Mouse (Mus musculus): ENCODE data around the gene En1. TPM values are rescaled to one million over a fixed set of nuclear protein-coding genes. Genes with fewer than 3 reads are reported as not detected.
A peak's percentile ranks its signal among the peaks of the same experiment; 100 is the strongest.

The En1 gene
- not detected for total RNA-seq (2021)

GRCm38 (mm10) chr1:120602031-120602730, at the start of gene En1:
TSS of gene En1 (plus strand) at chr1:120602418.
- intact Hi-C loops (cut with DNase I), result no loop called here

GRCm38 (mm10) chr1:120556926-120557846, 45.0 kb upstream of the En1 start:
- intact Hi-C loops (cut with DNase I), result no loop called here
- no peak for DNase-seq

More at GRCm38 (mm10) chr1:120602031-120602730, at the start of gene En1:
- no peak for DNase-seq

DNA sequence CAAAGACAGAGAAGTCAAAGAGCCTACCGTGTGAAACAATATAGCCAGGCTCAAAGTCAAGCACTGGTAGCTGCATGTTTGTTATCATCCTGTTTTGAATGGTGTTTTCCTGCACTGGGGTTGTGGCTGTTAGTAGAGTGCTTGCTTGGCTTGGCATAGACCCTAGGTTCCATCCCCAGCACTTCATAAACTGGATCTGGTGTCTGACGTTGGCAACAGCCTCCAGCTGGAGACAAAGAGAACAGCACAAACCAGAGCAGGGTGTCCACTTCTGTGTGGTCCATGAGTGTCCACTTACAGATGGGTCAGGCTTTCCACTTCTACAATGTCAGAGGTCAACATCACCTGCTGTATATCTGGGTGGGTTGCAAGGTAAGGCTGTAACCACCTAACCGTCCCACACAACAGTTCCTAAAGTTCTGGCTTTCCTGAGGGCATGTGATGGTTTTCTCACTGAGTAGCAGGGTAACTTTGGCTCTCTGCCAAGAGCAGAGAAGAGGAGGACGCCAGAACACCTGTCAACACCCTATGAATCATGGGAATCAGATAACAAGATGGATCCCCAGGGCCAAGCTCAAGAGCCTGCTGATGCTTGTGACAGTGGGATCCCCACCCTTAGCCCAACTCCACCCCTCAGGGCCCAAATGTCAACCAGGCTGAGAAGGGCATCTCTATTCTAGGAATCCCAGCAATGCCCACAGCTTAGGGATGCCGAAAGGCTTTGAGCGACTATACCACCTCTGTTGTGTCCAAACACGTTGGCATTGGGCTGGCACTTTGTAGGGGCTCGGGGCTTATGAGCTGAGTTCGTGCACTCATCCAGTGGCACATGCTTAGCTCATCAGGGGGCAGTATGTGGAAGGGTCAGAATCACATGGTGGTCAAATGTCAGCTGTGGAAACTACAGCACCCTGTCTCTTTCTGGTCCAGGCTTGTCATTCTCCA, 43.6 kb upstream of the En1 start:
- intact Hi-C loops (cut with DNase I), result no loop called here
- no peak for DNase-seq

DNA sequence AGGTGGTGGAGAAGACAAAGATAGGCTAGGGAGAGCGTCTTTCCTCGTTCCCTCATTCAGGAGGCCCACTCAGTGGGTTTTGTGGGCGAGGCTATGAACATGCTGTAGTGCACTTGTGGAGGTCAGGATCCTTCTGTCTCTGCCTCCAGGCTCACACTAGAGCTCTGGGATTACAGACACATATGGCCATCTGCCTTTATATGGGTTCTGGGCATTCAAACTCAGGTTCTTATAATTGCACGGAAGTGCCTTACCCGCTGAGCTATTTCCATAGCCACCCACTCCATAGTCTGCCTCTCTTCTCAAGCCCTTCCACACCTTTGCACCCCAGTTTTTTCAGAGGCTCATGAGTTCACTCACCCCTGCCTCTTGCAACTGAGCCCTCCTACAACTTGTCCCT, 42.3 kb upstream of the En1 start:
- intact Hi-C loops (cut with DNase I), result no loop called here
- no peak for DNase-seq

DNA sequence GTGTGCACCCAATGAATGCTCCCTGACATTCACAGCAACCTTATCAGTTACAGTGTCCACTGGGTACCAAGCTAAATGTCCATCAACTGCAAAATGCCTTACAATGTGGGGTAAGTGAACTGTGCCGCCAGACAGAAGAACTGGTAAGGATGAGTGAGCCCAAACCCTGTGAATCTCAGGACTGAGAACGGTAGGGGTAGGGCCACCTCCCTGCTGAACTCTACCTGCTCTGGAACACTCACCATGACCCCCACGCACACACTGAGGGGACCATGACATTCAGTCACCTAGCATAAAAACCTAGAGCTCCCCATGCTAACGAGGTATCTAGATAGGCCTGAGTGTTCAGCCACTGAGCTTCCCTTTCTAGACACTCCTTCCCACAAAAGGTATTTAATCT, 20.9 kb upstream of the En1 start:
- intact Hi-C loops (cut with DNase I), result no loop called here

DNA sequence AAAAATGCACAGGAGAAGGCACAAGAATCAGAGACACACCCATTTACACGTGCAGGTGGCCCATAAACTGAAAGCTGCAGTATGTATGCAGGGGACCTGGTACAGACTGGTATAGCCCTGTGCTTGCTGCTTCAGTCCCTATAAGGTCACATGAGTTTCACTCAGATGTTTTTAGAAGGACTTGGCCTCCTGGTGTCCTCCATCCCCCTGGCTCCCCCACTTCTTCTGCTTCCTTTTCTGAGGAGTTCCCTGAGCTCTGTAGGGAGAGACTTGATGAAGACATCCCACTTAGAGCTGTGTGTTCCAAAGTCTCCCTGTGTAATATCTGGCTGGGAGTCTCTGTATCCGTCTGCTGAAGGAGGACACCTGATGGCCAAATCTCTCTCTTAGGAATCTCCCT, 16.7 kb upstream of the En1 start:
- intact Hi-C loops (cut with DNase I), result loop anchor here (5.0 kb wide), 2 partner anchors 817 to 832 kb away; no protein-coding TSS in a partner anchor
- DNase-seq, result no peak

More for the DNA sequence above, 20.9 kb upstream of the En1 start:
- no peak for DNase-seq

DNA sequence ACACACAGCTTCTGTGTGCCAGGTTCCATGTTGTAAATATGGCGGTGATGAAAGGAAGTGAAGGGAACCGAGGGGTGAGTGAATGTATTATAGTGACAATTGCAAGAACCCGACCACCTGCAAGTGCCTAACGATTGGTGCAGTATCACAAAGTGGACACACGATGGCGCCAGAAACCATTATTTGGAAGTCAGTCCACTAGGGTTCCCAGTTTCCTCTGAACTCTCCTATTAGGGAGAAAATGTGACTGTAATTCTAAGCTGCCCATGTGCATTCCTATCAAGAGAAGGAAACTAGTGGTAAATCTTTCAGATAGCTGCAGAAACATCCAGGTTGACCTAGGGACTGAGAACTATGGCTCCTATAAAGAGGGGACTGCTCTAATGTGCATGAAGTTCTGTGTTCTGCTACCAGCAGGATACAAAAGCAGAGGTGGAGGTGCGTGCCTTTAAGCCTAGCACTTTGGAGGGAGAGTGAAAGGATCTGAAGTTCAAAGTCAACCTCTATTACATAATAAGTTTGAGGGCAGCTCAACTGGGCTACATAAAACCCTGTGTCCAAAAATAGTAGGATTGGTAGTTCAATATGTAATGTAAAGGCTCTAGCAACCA, 15.6 kb upstream of the En1 start:
- peak; percentile 63 to 70 for DNase-seq

GRCm38 (mm10) chr1:120587431-120587830, 14.8 kb upstream of the En1 start:
- intact Hi-C loops (cut with DNase I), result loop anchor here (5.0 kb wide), 2 partner anchors 815 to 830 kb away; no protein-coding TSS in a partner anchor

More for the DNA sequence above, 15.6 kb upstream of the En1 start:
- intact Hi-C loops (cut with DNase I), result loop anchor here (1.0 to 5.0 kb wide), 4 partner anchors 594 to 831 kb away; no protein-coding TSS in a partner anchor

GRCm38 (mm10) chr1:120587960-120588359, 14.3 kb upstream of the En1 start:
- DNase-seq, result no peak
- intact Hi-C loops (cut with DNase I), result loop anchor here (5.0 kb wide), 2 partner anchors 814 to 829 kb away; no protein-coding TSS in a partner anchor

More at GRCm38 (mm10) chr1:120587431-120587830, 14.8 kb upstream of the En1 start:
- DNase-seq, result no peak

- intact Hi-C loops (cut with DNase I), result loop anchor here (5.0 kb wide), 2 partner anchors 814 to 829 kb away; no protein-coding TSS in a partner anchor
- DNase-seq, result no peak
Measured at GRCm38 (mm10) chr1:120588362-120589027, 13.7 kb upstream of the En1 start.

GRCm38 (mm10) chr1:120593236-120593919, 8.8 kb upstream of the En1 start:
- no peak for DNase-seq
- intact Hi-C loops (cut with DNase I), result no loop called here

- DNase-seq, result no peak
Measured at GRCm38 (mm10) chr1:120594603-120595002, 7.6 kb upstream of the En1 start.

DNA sequence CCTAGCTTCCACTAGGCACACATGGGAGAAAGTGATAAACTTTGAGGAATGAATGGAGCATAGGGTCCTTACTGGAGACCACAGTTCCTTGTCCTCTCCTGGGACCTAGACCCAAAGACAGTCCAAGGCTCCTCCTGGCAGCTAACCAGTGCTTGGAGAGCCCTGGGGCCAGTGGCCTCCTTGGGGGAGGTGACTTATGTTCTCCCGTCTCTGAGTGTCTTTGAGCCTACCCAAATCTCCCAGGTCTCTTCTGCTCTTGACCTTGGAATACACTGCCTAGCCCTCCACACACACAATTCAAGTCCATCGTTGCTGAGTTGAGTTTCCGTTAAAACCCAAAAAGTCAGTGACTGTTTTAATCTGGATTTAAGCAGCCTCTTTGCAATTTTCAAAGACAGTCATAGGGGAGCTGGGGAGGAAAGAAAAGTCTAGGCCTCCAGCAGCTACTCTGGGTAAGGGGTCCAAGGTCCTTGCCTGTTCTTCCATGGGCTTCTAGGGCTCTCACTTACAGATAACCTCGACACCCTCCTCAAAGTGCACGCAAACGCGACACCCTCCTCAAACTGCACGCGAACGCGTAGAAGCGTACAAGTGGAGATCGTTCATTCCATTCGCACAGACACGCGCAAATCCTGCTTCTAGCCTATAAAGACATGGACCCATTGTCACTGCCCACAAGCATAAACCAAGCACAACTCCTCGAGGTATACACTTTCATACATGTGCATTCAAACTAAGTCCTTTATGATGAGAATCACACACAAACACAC, 6.6 kb upstream of the En1 start:
- DNase-seq, result no peak
- intact Hi-C loops (cut with DNase I), result loop anchor here (2.0 to 5.0 kb wide), 2 partner anchors 457 to 585 kb away; no protein-coding TSS in a partner anchor

More at GRCm38 (mm10) chr1:120594603-120595002, 7.6 kb upstream of the En1 start:
- intact Hi-C loops (cut with DNase I), result loop anchor here (2.0 to 5.0 kb wide), 2 partner anchors 458 to 586 kb away; no protein-coding TSS in a partner anchor

DNA sequence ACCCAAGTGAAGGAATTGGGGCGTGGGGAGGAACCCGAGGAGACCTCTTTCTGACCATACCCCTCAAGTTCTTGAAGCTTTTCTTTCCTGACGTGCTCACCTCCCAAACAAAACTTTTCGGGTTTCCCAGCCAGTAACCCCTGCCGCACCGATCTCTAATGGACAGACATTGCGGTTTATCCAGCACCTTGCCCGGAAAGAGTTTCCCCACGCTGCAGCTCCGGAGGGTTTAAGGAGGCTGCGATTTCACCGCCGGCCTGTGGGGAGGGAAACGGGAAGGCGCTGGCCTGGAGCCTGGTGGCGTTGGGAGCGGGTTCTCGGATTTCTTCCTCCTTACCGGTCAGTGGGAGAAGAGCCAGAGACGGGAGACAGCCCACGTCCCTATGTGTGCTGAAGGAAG, 5.9 kb upstream of the En1 start:
- DNase-seq, result no peak
- intact Hi-C loops (cut with DNase I), result loop anchor here (5.0 kb wide), 1 partner anchor 456 kb away; no protein-coding TSS in a partner anchor

DNA sequence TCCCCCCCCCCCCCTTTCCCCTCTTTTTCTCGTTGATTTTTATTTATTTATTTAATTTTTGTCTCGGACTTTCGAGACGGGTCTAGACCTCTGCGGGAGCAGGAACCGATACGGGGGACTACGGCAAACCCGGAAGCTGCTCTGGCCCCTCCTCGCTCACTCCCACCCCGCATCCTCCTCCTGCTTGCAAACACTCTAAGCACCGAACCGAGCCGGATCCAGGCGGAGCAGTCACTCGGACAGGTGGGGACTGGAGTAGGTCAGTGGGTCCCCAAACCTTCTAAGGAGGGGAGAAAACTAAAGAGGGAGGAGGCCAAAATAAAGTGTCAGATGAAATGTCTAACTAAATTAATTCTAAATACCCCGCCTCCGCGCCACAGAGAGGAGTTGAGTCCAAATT, 5.4 kb upstream of the En1 start:
- no peak for DNase-seq
- intact Hi-C loops (cut with DNase I), result loop anchor here (5.0 kb wide), 1 partner anchor 456 kb away; no protein-coding TSS in a partner anchor

DNA sequence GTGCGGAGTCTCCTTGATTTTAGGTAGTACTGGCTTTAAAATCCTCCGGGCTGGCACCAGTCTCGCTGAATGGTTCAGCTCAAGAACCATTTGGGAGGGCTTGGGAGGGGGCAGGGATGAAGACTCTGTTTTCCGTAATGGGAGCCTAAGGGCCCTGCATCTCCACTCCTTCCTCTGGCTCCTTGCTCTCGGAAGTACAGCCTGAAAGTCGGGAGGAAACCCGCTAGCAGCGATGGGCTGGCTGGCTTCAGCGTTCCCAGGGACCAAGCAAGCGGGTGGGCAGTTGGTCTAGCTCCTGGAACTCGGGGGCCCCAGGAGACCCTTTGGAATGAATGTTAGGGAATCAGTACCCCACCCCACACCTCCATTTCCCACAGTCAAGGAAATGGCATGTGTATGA, 4.9 kb upstream of the En1 start:
- DNase-seq, result no peak
- intact Hi-C loops (cut with DNase I), result loop anchor here (5.0 kb wide), 1 partner anchor 455 kb away; no protein-coding TSS in a partner anchor

All from heart, postnatal 36 days (tissue).